Mouse (Mus musculus) megakaryocyte progenitor cell, adult 5-6 weeks (primary cell): ENCODE measurements around the gene Gpr83. TPM values are rescaled to one million over a fixed set of nuclear protein-coding genes. Genes with fewer than 3 reads are reported as not detected.
"Not testable (repeated sequence)": the region's sequence is repeated elsewhere in the genome, so short reads cannot be mapped to it uniquely, and the experiment has no call there.

Source experiments
- ATAC-seq: replicated peaks from 2 replicates; pipeline ENCODE4 v1.8.0; 2016; ENCODE audit warnings: mild to moderate bottlenecking, moderate TSS enrichment, inconsistent platforms; ENCODE audit not compliant: poor library complexity
- total RNA-seq, 2 experiments: library from RNA; stranded (forward) in 1 of 2; stranded (reverse) in 1 of 2; fragments of 157-497, 149-512 nt in 1 of 2; fragments of 200-1000 nt in 1 of 2; gene quantifications; 2 replicates each; pipeline versions ENCODE4 v1.2.3 to v1.2.4; 2015 to 2017

Gene Gpr83
- total RNA-seq, 2 experiments from 2014 or later: not detected

DNA sequence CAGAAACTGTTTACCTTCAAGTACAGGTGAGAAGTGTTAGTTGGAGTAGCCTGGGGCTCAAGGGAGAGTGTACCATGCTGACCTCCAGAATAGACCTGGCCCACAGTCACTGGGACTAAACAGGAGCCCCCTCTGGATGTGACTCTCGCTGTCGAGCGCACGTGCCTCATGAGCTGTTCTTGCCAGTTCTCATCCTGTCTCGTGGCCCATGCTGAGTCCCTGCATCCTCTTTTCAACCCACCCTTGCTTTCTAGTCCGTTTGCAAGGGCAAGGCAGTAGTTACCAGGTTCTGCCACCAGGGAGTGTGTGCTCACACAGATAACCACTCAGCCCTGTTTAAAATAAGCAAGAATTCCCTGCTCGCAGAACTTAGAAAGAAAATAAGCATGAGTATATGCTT lies 6.9 kb downstream of the Gpr83 start:
- ATAC-seq: peak; percentile 98

GRCm38 (mm10) chr9:14868326-14868725 lies 8.3 kb downstream of the Gpr83 start:
- ATAC-seq: no peak

DNA sequence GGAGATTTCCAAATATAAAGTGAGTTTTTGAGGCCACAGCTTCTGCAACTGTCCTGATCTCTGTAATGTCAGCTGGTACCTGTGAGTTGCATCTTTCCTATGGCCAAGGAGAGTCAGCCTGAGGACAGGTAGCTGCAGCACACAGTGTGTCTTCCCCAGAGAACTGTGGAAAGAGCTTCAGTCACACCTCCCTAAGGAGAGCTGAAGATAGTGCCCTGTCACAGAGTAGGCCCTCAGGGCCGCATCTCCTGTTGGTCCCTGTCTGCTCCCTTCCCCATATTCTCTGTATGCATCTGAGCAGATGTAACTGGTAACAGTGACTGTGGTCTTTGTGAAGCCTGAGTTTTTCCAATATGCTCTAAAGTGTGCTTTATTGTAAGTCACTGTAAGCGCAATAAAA lies 10.4 kb downstream of the Gpr83 start:
- ATAC-seq: no peak

GRCm38 (mm10) chr9:14870802-14871201 lies 10.8 kb downstream of the Gpr83 start:
- ATAC-seq: no peak

- ATAC-seq: no peak
Measured at GRCm38 (mm10) chr9:14871536-14871935, 11.5 kb downstream of the Gpr83 start.

DNA sequence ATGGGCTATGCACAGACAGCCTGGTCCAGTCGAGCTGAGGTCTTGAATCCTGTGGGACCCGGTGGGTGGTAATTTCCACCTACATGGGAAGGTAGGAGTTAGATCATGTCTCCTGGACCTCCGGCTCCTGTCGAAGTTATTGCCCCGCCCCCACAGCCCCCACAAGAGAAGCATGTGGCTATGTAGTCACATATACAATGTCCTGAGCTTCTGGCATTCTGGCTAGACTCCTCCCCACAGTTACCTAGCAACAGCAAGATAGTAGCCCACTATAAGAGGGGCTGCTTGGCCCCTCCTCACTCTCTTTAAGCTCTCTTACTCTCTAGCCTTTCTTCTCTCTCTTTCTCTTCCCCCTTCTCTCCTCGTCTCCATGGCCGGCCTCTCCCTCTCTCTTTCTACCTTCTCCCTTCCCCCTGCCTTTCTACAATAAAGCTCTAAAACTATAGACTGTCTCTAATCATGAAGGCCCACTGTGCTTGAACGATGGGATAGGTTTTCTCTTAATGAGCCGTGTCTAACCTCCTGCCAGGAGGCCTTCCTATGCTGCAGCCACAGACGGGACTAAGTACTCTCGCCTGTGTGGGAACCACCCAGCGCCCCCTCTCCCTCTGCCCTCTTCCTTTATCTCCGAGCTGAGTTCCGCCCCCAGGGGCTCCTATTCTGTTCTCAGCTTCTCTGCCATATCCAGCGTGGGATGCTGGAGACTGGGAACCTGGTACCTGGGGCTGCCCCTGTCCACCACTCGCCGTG lies 12.3 kb downstream of the Gpr83 start:
- ATAC-seq: no peak

DNA sequence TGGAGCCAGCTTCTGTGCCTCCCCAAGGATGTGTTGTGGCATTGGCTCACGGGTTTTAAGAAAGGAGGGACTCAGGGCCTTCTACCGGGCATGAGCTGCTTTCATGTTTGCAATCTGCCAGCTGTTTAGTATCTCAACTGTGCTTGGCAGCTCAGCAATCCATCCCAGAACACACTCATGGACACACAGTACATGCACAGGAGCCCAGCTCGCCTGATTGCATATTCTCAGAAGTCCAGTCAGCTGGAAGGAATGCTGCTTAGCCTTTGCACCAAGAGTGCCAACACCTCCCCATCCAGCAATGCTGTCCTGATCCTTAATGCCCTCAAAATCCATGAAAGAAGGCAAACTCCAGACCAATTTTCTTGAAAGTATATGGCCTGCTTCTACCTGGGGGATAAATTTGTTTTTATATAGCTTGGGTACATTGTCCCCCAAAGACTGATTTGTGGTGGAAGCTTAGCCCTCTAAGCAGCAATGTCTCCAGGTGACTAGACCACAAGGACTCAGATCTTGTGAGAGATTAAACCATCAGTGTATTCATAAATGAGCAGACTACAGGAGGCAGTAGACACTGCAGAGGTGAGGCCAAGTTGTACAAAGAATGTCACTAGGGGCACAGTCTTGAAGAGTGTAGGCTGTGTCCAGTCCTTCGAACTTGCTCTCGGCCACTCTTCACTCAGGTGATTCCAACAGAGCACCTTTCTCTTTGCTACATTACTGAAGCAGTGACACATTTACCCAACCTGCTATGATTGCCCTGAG lies 15.9 kb downstream of the Gpr83 start:
- ATAC-seq: no peak

DNA sequence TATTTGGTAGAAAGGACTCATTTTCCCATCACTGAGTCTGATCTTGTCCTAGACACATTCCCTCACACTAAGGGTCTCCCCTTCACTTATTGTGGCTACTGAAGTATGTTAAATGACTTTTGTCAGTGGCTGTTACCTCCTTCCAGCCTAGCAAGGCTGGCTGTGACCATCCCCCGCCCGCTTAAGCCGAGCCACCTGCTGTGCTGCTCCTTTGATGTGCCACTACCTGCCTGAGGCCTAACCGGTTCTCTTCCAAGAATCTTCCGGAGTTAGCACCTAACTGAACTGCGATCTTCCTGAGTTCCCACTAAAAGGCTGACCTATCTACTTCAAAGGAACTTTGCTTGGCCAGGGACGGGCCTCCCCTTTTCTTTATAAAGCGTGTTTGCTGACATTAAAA lies 16.6 kb downstream of the Gpr83 start:
- not testable (repeated sequence) for ATAC-seq

GRCm38 (mm10) chr9:14884641-14885040 lies 24.6 kb downstream of the Gpr83 start:
- no peak for ATAC-seq

DNA sequence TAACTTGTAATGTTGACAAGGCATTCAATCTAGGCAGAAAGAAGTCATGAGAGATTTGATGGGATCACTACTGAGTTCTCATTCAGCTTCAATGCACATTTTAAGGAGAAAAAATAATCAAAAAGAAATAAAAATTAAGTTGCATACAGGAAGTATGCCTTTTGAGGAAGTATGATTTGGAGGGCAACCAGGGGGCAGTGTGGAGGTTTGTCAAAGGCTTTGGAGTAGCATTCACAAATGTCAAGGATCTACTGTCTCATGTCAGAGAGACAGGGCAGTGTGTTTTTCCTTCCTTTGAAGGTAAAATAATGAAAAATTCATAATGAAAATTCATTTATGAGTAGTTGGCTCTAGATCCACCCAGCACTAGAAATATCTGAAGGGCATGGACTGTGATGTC lies 25.1 kb downstream of the Gpr83 start:
- ATAC-seq: peak; percentile 38; the same call in 1 of the 2 replicates

DNA sequence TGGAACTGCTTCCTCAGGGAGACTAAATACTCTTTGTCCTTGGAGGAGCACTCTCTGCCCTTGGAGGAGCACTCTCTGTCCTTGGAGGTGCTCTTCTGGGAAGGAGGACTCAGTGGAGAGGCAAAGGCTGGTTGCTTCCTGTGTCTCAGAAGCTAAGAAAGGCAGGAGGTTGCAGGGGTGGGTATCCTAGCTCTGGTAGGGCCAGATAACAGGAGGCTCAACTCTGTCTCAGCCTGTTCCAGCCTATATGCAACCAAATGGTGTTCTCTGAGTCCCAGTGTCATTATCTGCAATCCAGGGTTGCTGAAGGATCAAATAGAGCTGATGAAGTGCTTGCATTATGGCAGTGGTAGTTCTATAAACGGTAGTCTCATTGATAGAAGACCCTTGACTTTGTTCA lies 25.9 kb downstream of the Gpr83 start:
- peak; percentile 72 for ATAC-seq

DNA sequence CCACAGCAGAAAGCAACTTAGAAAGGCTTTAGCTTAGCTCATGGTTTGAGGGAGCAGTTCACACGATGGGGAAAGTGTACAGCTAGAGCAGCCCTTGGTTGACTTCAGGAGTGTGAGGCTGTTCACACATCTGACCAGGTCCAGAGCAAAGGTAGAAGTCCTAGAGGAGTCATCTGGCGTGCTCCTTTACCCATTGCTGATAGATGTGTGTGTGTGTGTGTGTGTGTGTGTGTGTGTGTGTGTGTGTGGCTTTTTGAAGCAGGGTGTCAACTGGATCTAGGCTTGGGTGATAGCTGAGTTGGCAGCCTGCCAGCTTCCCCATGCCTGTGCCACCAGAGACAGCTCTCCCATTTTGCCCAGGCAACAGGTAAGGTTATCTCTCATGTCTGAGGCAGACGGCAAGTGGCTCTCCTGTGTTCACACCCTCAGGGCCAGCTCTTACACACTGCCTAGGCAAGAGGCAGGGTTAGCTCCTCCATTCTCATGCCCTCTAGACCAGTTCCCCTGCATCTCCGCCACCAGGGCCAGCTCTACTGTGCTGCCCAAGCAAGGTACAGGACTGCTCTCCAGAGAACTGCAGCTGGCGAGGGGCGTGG lies 27.9 kb downstream of the Gpr83 start:
- peak; percentile 48 for ATAC-seq

- ATAC-seq: no peak
Measured at GRCm38 (mm10) chr9:14888671-14889070, 28.7 kb downstream of the Gpr83 start.

DNA sequence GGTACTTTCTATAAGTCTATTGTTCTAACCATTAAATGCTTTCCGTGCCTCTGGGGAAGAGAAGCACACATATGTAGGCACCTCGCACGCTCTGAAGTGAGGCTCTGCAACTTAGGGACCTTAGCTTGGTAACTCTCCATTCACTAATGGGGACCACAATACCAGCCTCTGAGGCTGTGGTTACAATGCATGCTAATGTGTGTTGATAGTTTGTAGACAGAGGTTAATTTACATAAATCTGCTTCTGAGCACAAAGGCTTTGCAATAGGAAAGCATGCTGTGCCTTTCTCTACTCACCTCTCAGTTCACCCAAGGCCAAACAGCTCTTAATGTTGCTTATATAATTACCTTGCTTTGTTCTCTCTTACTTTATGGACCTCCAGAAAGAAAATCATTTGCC lies 30.7 kb downstream of the Gpr83 start:
- no peak for ATAC-seq

DNA sequence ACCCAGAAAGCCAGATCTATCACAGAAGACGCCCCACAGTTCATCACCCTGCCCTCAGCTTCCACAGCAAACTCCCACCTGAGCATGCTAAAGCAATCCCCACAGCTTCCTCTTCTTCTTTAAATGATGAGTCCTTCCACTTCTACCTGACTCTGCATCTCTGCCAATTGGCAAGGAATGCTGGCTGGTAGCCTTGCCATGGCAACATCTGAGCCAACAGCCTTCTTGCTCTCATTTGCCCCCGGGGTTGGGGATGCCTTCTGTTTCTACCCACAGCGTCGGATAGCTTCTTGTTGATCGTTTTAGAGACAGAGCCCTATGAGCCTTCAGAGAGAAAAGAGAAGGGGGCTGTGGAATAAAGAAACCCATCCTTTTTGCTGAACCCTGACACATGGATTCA lies 31.9 kb downstream of the Gpr83 start:
- ATAC-seq: no peak

- ATAC-seq: peak; percentile 76
Measured at GRCm38 (mm10) chr9:14893388-14893787, 33.4 kb downstream of the Gpr83 start.

- ATAC-seq: 0 out of 2 replicates have a peak, but pooled peaks have one; percentile 27
Measured at GRCm38 (mm10) chr9:14894628-14895027, 34.6 kb downstream of the Gpr83 start.

GRCm38 (mm10) chr9:14895237-14895835 lies 35.3 kb downstream of the Gpr83 start:
- no peak for ATAC-seq

- no peak for ATAC-seq
Measured at GRCm38 (mm10) chr9:14897102-14897501, 37.1 kb downstream of the Gpr83 start.

DNA sequence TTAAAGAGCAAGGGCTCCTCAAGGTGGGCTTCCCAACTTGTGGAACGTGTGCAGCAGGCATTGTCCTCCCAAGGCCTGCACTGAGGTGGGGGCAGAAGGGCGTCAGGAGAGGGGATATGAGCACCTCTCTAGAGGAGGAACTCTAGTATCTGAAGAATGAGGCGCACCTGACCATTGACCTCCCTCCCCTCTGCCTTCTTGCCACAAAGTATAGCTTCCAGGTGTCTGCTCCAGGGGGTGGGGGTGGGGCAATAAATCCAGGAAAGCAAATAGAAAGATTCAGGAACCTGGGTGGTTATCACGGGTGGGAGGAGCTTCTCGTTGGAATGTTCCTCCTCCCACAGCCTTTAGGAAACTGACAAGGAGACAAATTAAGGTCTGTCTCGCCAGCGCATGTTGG lies 41.7 kb downstream of the Gpr83 start:
- no peak for ATAC-seq

DNA sequence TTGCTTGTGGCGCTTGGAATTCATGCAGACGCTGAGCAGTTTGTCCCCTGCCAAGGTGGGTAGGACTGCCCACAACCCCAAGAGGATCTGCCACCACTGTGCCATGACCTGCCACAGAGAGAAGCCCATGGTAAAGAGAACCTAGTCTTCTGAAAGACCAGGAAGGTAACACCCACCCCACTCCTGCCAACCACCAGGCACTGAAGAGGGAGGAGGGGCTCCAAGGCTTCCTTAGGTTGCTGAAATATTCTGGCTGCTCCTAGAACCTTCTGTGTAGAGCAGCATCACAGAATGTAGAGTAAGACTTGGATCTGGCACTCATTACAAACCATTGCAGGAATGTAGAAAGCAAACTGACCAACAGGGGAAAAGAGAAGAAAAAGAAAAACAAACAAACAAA lies 42.4 kb downstream of the Gpr83 start:
- ATAC-seq: no peak

DNA sequence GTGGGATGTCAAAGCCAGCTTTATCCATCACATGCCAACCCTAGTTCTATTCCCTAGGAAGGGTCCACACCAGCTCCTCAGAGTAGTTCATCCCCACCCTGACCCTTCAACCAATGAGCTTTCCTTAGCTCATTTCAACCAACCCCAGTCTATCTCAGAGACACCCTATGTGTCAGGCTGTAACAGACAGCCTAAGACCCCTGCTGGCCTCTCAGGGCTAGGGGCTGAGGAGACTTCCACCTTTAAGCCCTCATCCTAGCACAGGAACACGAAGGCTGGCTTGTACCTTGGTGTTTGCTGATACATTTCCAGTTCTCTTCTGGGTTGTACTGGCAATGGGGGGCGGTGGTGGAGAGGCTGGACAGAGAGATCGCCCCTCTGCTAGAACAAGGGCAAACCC lies 43.0 kb downstream of the Gpr83 start:
- no peak for ATAC-seq
